Mouse (Mus musculus) heart, embryonic 13.5 days (tissue): ENCODE results near the gene Cdk17. TPM values are rescaled to one million over a fixed set of nuclear protein-coding genes. Genes with fewer than 3 reads are reported as not detected.
A peak's percentile ranks its signal among the peaks of the same experiment; 100 is the strongest.

Experiments
- ATAC-seq: fragments of 200-750 bp; cut with Nextera tagmentation; 2 replicates; pipeline ENCODE4 v1.8.0; 2017; ENCODE audit warnings: moderate TSS enrichment; ENCODE audit not compliant: insufficient number of reproducible peaks, low FRiP score, low TSS enrichment; ENCODE audit errors: extremely low read depth
- H3K27ac ChIP-seq: fragments of 300-500 bp; sonication (generic); replicated peaks from 2 replicates; pipeline ENCODE4 v1.5.1; 2015; ENCODE audit warnings: moderate library complexity, mild to moderate bottlenecking, inconsistent platforms
- H3K27me3 ChIP-seq: fragments of 300-500 bp; sonication (generic); replicated peaks from 2 replicates; pipeline ENCODE4 v1.6.1; 2015; ENCODE audit warnings: mild to moderate bottlenecking, inconsistent platforms
- H3K36me3 ChIP-seq: fragments of 300-500 bp; sonication (generic); 2 replicates; pipeline ENCODE4 v1.6.1; 2015; ENCODE audit warnings: mild to moderate bottlenecking, inconsistent platforms
- H3K4me1 ChIP-seq: fragments of 300-500 bp; sonication (generic); 2 replicates; pipeline ENCODE4 v1.6.1; 2015; ENCODE audit warnings: inconsistent platforms
- H3K4me2 ChIP-seq: fragments of 300-500 bp; sonication (generic); 2 replicates; pipeline ENCODE4 v1.6.1; 2015; ENCODE audit warnings: inconsistent platforms, mild to moderate bottlenecking, moderate library complexity
- H3K4me3 ChIP-seq: fragments of 300-500 bp; sonication (generic); 2 replicates; pipeline ENCODE4 v1.5.1; 2015; ENCODE audit warnings: moderate library complexity, mild to moderate bottlenecking, inconsistent platforms
- H3K9ac ChIP-seq: fragments of 300-500 bp; sonication (generic); 2 replicates; pipeline ENCODE4 v1.6.1; 2015; ENCODE audit warnings: inconsistent platforms, mild to moderate bottlenecking, moderate library complexity
- H3K9me3 ChIP-seq: fragments of 300-500 bp; sonication (generic); 2 replicates; pipeline ENCODE4 v1.6.1; 2016; ENCODE audit warnings: inconsistent platforms
- WGBS: fragments of 180-500 bp; shearing (Covaris S2); methylation state at CpG from one replicate; pipeline ENCODE4 v1.1.7; 2015; ENCODE audit warnings: mixed read lengths; 5-methylcytosine and 5-hydroxymethylcytosine counted together
- polyA plus RNA-seq: library from polyadenylated mRNA; unstranded; fragments of >200 nt; fragmentation: Nextera tagmentation; extraction: Ambion mirVana; gene quantifications from 2 replicates; pipeline ENCODE4 v1.2.1, GENCODE M21; 2015

Gene Cdk17
- polyA plus RNA-seq, 1 experiment from 2014 or later: 15.0 TPM

- WGBS: 49% methylated on average over 24 of the region's 24 CpGs
- peak overlapping the region; percentile 84 for H3K27ac ChIP-seq
- H3K4me1 ChIP-seq: peaks cover 47% of the 10 kb centered on the region
- no peaks in the 10 kb centered on the region for H3K27me3 ChIP-seq
- ATAC-seq: no peak
- H3K36me3 ChIP-seq: peaks cover 69% of the 10 kb centered on the region
- H3K4me2 ChIP-seq: peak overlapping the region; percentile 36
- peak overlapping the region; percentile 66; the same call in 1 of the 2 replicates for H3K9ac ChIP-seq
- H3K4me3 ChIP-seq: no peak overlapping the region
- H3K9me3 ChIP-seq: no peaks in the 10 kb centered on the region
Observed at GRCm38 (mm10) chr10:93250436-93251317, 90.0 kb downstream of the Cdk17 start.

- Histone ChIP-seq H3K27ac (peak overlapping the region; percentile 84), H3K27me3 (no peaks in the 10 kb centered on the region), H3K9me3 (no peaks in the 10 kb centered on the region), H3K4me2 (peak overlapping the region; percentile 36), H3K4me1 (peaks cover 52% of the 10 kb centered on the region), H3K4me3 (no peak overlapping the region), H3K36me3 (peaks cover 65% of the 10 kb centered on the region), H3K9ac (peak overlapping the region; percentile 47; the same call in 1 of the 2 replicates)
- WGBS: 88% methylated on average over 8 of the region's 8 CpGs
- no peak for ATAC-seq
Observed at GRCm38 (mm10) chr10:93251426-93251825, 90.8 kb downstream of the Cdk17 start.

- WGBS: 91% methylated on average over 2 of the region's 2 CpGs
- no peak overlapping the region for H3K4me3 ChIP-seq
- H3K27ac ChIP-seq: no peak overlapping the region
- H3K36me3 ChIP-seq: peaks cover 62% of the 10 kb centered on the region
- H3K4me1 ChIP-seq: peaks cover 55% of the 10 kb centered on the region
- H3K9me3 ChIP-seq: no peaks in the 10 kb centered on the region
- H3K9ac ChIP-seq: no peak overlapping the region
- H3K27me3 ChIP-seq: no peaks in the 10 kb centered on the region
- H3K4me2 ChIP-seq: no peak overlapping the region
- ATAC-seq: no peak
Observed at GRCm38 (mm10) chr10:93252661-93253060, 92.0 kb downstream of the Cdk17 start.

GRCm38 (mm10) chr10:93253156-93253555 lies 92.5 kb downstream of the Cdk17 start:
- Histone ChIP-seq H3K4me3 (no peak overlapping the region), H3K27me3 (no peaks in the 10 kb centered on the region), H3K27ac (no peak overlapping the region), H3K36me3 (peaks cover 59% of the 10 kb centered on the region), H3K4me2 (no peak overlapping the region), H3K4me1 (peaks cover 50% of the 10 kb centered on the region), H3K9ac (no peak overlapping the region), H3K9me3 (no peaks in the 10 kb centered on the region)
- 89% methylated on average over 6 of the region's 6 CpGs for WGBS
- ATAC-seq: no peak

- peak overlapping the region; percentile 75 for H3K27ac ChIP-seq
- no peak overlapping the region for H3K4me3 ChIP-seq
- peak overlapping the region; percentile 8; the same call in 1 of the 2 replicates for H3K4me2 ChIP-seq
- no peaks in the 10 kb centered on the region for H3K27me3 ChIP-seq
- H3K36me3 ChIP-seq: peaks cover 54% of the 10 kb centered on the region
- WGBS: 45% methylated on average over 13 of the region's 13 CpGs
- H3K9ac ChIP-seq: 0 out of 2 replicates have a peak overlapping the region, but pooled peaks have one; percentile 48
- no peaks in the 10 kb centered on the region for H3K9me3 ChIP-seq
- no peak for ATAC-seq
- H3K4me1 ChIP-seq: peaks cover 47% of the 10 kb centered on the region
Observed at GRCm38 (mm10) chr10:93255294-93255693, 94.6 kb downstream of the Cdk17 start.

GRCm38 (mm10) chr10:93259826-93260225 lies 99.2 kb downstream of the Cdk17 start:
- WGBS: 65% methylated on average over 5 of the region's 5 CpGs
- H3K27ac ChIP-seq: no peak overlapping the region
- no peaks in the 10 kb centered on the region for H3K9me3 ChIP-seq
- H3K4me2 ChIP-seq: no peak overlapping the region
- H3K9ac ChIP-seq: no peak overlapping the region
- ATAC-seq: no peak
- H3K4me1 ChIP-seq: peaks cover 73% of the 10 kb centered on the region
- peaks cover 46% of the 10 kb centered on the region for H3K36me3 ChIP-seq
- H3K27me3 ChIP-seq: no peaks in the 10 kb centered on the region
- no peak overlapping the region for H3K4me3 ChIP-seq

- no peaks in the 10 kb centered on the region for H3K9me3 ChIP-seq
- H3K9ac ChIP-seq: peak overlapping the region; percentile 69
- 0 out of 2 replicates have a peak, but pooled peaks have one; percentile 9 for ATAC-seq
- peaks cover 59% of the 10 kb centered on the region for H3K36me3 ChIP-seq
- H3K27ac ChIP-seq: peak overlapping the region; percentile 88
- peak overlapping the region; percentile 65 for H3K4me2 ChIP-seq
- 16% methylated on average over 16 of the region's 16 CpGs for WGBS
- H3K27me3 ChIP-seq: no peaks in the 10 kb centered on the region
- H3K4me3 ChIP-seq: peak overlapping the region; percentile 30
- peaks cover 70% of the 10 kb centered on the region for H3K4me1 ChIP-seq
Observed at GRCm38 (mm10) chr10:93261132-93261980, 100.7 kb downstream of the Cdk17 start.

GRCm38 (mm10) chr10:93261981-93262499 lies 101.4 kb downstream of the Cdk17 start:
- peak; percentile 49 for ATAC-seq
- Histone ChIP-seq H3K27me3 (no peaks in the 10 kb centered on the region), H3K9ac (peak overlapping the region; percentile 69), H3K27ac (peak overlapping the region; percentile 88), H3K36me3 (peaks cover 57% of the 10 kb centered on the region), H3K4me2 (peak overlapping the region; percentile 65), H3K4me3 (peak overlapping the region; percentile 30), H3K4me1 (peaks cover 64% of the 10 kb centered on the region), H3K9me3 (no peaks in the 10 kb centered on the region)
- 5% methylated on average over 15 of the region's 15 CpGs for WGBS

- 56% methylated on average over 8 of the region's 8 CpGs for WGBS
- ATAC-seq: no peak
- Histone ChIP-seq H3K27me3 (no peaks in the 10 kb centered on the region), H3K27ac (peak overlapping the region; percentile 88), H3K4me3 (no peak overlapping the region), H3K9me3 (no peaks in the 10 kb centered on the region), H3K36me3 (peaks cover 62% of the 10 kb centered on the region), H3K4me1 (peaks cover 63% of the 10 kb centered on the region), H3K9ac (peak overlapping the region; percentile 62), H3K4me2 (peak overlapping the region; percentile 13; the same call in 1 of the 2 replicates)
Observed at GRCm38 (mm10) chr10:93263431-93263830, 102.8 kb downstream of the Cdk17 start.

GRCm38 (mm10) chr10:93264001-93264400 lies 103.3 kb downstream of the Cdk17 start:
- peak overlapping the region; percentile 88 for H3K27ac ChIP-seq
- H3K4me1 ChIP-seq: peaks cover 63% of the 10 kb centered on the region
- 0 out of 2 replicates have a peak, but pooled peaks have one; percentile 9 for ATAC-seq
- H3K36me3 ChIP-seq: peaks cover 61% of the 10 kb centered on the region
- no peaks in the 10 kb centered on the region for H3K9me3 ChIP-seq
- peak overlapping the region; percentile 8; the same call in 1 of the 2 replicates for H3K9ac ChIP-seq
- no peak overlapping the region for H3K4me3 ChIP-seq
- no peak overlapping the region for H3K4me2 ChIP-seq
- H3K27me3 ChIP-seq: no peaks in the 10 kb centered on the region
- WGBS: 72% methylated on average over 5 of the region's 5 CpGs

GRCm38 (mm10) chr10:93265833-93266232 lies 105.2 kb downstream of the Cdk17 start:
- ATAC-seq: no peak
- H3K4me1 ChIP-seq: peaks cover 60% of the 10 kb centered on the region
- 85% methylated on average over 9 of the region's 9 CpGs for WGBS
- H3K27ac ChIP-seq: no peak overlapping the region
- no peak overlapping the region for H3K9ac ChIP-seq
- H3K4me3 ChIP-seq: no peak overlapping the region
- H3K9me3 ChIP-seq: no peaks in the 10 kb centered on the region
- H3K27me3 ChIP-seq: no peaks in the 10 kb centered on the region
- peaks cover 58% of the 10 kb centered on the region for H3K36me3 ChIP-seq
- H3K4me2 ChIP-seq: no peak overlapping the region
